22 mouse cellular contexts compared by ENCODE assay signal in genomic region chr14:46845706-46846105, GRCm38 (mm10). TPM values are rescaled to one million over a fixed set of nuclear protein-coding genes. Genes with fewer than 3 reads are reported as not detected.
A peak's percentile ranks its signal among the peaks of the same experiment; 100 is the strongest.
DNase-seq lines count a peak whose midpoint lies in the region; TF ChIP-seq lines count a peak whose summit lies in the region.
"Had no signal": no experiment of that assay in that cellular context is flagged by ENCODE, and none has a peak within 500 bp of the region (broad histone marks: within the 10 kb centered on the region; RNA-seq: fewer than 3 reads in every experiment).

No protein-coding gene starts in this region.

- peaks cover 6 to 13% of the 10 kb centered on the region in 2 experiments for H3K4me1 ChIP-seq in MEL (ENCODE audit: control insufficient read depth in 1 of 2, insufficient read depth in 2 of 2, low read length in 2 of 2)
- H3K4me1 ChIP-seq: forebrain, embryonic 10.5 days; forebrain, embryonic 13.5 days; hindbrain, embryonic 10.5 days; hindbrain, embryonic 13.5 days; intestine, embryonic 15.5 days had no signal

- no peak overlapping the region; the same call in 1 of the 2 replicates for H3K9ac ChIP-seq in MEL (ENCODE audit: control insufficient read depth, low read depth, low read length, poor library complexity, severe bottlenecking)
- H3K9ac ChIP-seq: forebrain, embryonic 13.5 days; hindbrain, embryonic 13.5 days; intestine, embryonic 15.5 days had no signal

- TF ChIP-seq POLR2A in MEL (IDR thresholded peaks at IDR 0.05; ENCODE audit: control insufficient read depth in 1 of 2, insufficient read depth in 1 of 2, low read depth in 1 of 2, low read length in 2 of 2, poor library complexity in 1 of 2): peak in 1 of 2 experiments; percentile 23; a peak in 1 of 4 replicates

- no peak overlapping the region; a peak in 1 of 4 replicates for H3K4me3 ChIP-seq in MEL (ENCODE audit: control insufficient read depth in 1 of 2, insufficient read depth in 1 of 2, low read depth in 2 of 2, low read length in 2 of 2)
- H3K4me3 ChIP-seq: forebrain, embryonic 10.5 days; forebrain, embryonic 13.5 days; hindbrain, embryonic 10.5 days; hindbrain, embryonic 13.5 days; intestine, embryonic 15.5 days had no signal

- H3K27me3 ChIP-seq in MEL (ENCODE audit: control insufficient read depth in 1 of 2, insufficient read depth in 2 of 2, low read length in 2 of 2): no peaks in the 10 kb centered on the region
- H3K27me3 ChIP-seq: forebrain, embryonic 13.5 days; hindbrain, embryonic 13.5 days; intestine, embryonic 15.5 days; Patski had no signal

- no peaks in the 10 kb centered on the region for H3K9me3 ChIP-seq in MEL (replicated peaks; ENCODE audit: insufficient read depth, low read length)
- H3K9me3 ChIP-seq: forebrain, embryonic 10.5 days; forebrain, embryonic 13.5 days; hindbrain, embryonic 10.5 days; hindbrain, embryonic 13.5 days; intestine, embryonic 15.5 days had no signal

- no peak overlapping the region for H3K27ac ChIP-seq in MEL (ENCODE audit: control insufficient read depth, low read depth, low read length)
- H3K27ac ChIP-seq: forebrain, embryonic 10.5 days; forebrain, embryonic 13.5 days; hindbrain, embryonic 10.5 days; hindbrain, embryonic 13.5 days; intestine, embryonic 15.5 days had no signal

- H3K36me3 ChIP-seq in MEL (ENCODE audit: control insufficient read depth in 1 of 2, insufficient read depth in 2 of 2, low read length in 2 of 2): peaks cover 0 to 18% of the 10 kb centered on the region in 2 experiments; a peak in 3 of 4 replicates

- TF ChIP-seq RAD21 in MEL (IDR thresholded peaks at IDR 0.05; ENCODE audit: low read depth, low read length): no peak

- TF ChIP-seq EP300 in MEL (IDR thresholded peaks at IDR 0.05; ENCODE audit: low read depth in 1 of 2, low read length in 2 of 2): peak; percentile 67 to 72

- no peak for TF ChIP-seq CTCF in MEL (IDR thresholded peaks at IDR 0.05 in 2 of 3, conservative IDR thresholded peaks at IDR 0.05 in 1 of 3; ENCODE audit: control insufficient read depth in 1 of 3, insufficient read depth in 1 of 3, low read depth in 2 of 3, low read length in 3 of 3, poor library complexity in 1 of 3, severe bottlenecking in 1 of 3)

- peak; percentile 11 to 15 for DNase-seq in adrenal gland, postnatal 36 days
- DNase-seq in adrenal gland, adult (ENCODE audit: inconsistent age in 2 of 2, low spot score in 1 of 2): no peak
- DNase-seq in ovary, adult 18-20 months (ENCODE audit: low spot score): peak; percentile 10
- no peak for DNase-seq in ovary, postnatal 14 days (ENCODE audit: low spot score)
- DNase-seq in MEL (ENCODE audit: low read depth, low spot score): peak; percentile 90
- peak; percentile 35 for DNase-seq in c-Kit-positive CD71-positive TER-119-positive erythroid progenitor cells, embryonic 14.5 days (ENCODE audit: low spot score)
- no peak for DNase-seq in layer of hippocampus, adult 9-10 months (ENCODE audit: low spot score)
- DNase-seq: adrenal gland, adult 8-10 months; cerebellum, adult 2 months; cerebellum, postnatal 10 days; cerebellum, postnatal 36 days; gastrocnemius, postnatal 10 days; gastrocnemius, postnatal 36 days; kidney, adult 11 months had no signal

- H3K79me2 ChIP-seq in MEL (ENCODE audit: control insufficient read depth, insufficient read depth, low read length, poor library complexity): no peaks in the 10 kb centered on the region

TF ChIP-seq in MEL, 35 proteins besides CTCF, POLR2A, EP300 and RAD21:
- TF ChIP-seq SIN3A (IDR thresholded peaks at IDR 0.05; ENCODE audit: low read length) (peak; percentile 64; the same call in 1 of the 2 replicates), MAFK (IDR thresholded peaks at IDR 0.05; ENCODE audit: borderline replicate concordance, low read depth, low read length) (no peak), ETS1 (IDR thresholded peaks at IDR 0.05; ENCODE audit: low read depth, low read length) (peak; percentile 52; the same call in 1 of the 2 replicates), MYC (IDR thresholded peaks at IDR 0.05; ENCODE audit: low read depth, low read length) (peak; percentile 78), TCF12 (IDR thresholded peaks at IDR 0.05; ENCODE audit: low read depth, low read length) (0 out of 2 replicates have a peak, but pooled peaks have one; percentile 20), CHD2 (IDR thresholded peaks at IDR 0.05; ENCODE audit: low read length) (no peak), USF2 (IDR thresholded peaks at IDR 0.05; ENCODE audit: borderline replicate concordance in 1 of 2, insufficient read depth in 1 of 2, low read depth in 1 of 2, low read length in 2 of 2) (no peak), TAL1 (IDR thresholded peaks at IDR 0.05; ENCODE audit: low read length) (peak; percentile 64), GATA1 (IDR thresholded peaks at IDR 0.05; ENCODE audit: low read depth, low read length) (peak; percentile 19), RCOR1 (IDR thresholded peaks at IDR 0.05; ENCODE audit: low read depth, low read length) (peak; percentile 44; the same call in 1 of the 2 replicates), MXI1 (IDR thresholded peaks at IDR 0.05; ENCODE audit: low read depth, low read length) (peak; percentile 86), MAX (IDR thresholded peaks at IDR 0.05; ENCODE audit: low read length) (peak; percentile 87)
TF ChIP-seq in MEL: peak in this region for 9.

RNA-seq across cellular contexts. Expression of gene Cgrrf1, which starts 13.8 kb away (rescaled TPM):
- 10 to 100 TPM; 41.4 to 51.1 TPM for total RNA-seq in adrenal gland, postnatal 36 days (2021)
- total RNA-seq in MEL (2012; rRNA removed): 18.3 and 19.3 TPM in 2 replicates
- 10 to 100 TPM in 1 of 2 experiments, not detected in 1; 26.2 TPM for polyA plus RNA-seq in MEL (2012; ENCODE audit: insufficient read depth in 1 of 2, insufficient read length in 2 of 2, low read depth in 1 of 2, low replicate concordance in 2 of 2, missing spikeins in 1 of 2)

RNA-seq across cellular contexts. Expression of gene Gmfb, which starts 23.7 kb away (rescaled TPM):
- total RNA-seq in adrenal gland, postnatal 36 days (2021): 100 to 1,000 TPM; 126 TPM
- 53.0 and 59.6 TPM in 2 replicates for total RNA-seq in MEL (2012; rRNA removed)
- polyA plus RNA-seq in MEL (2012; ENCODE audit: insufficient read depth in 1 of 2, insufficient read length in 2 of 2, low read depth in 1 of 2, low replicate concordance in 2 of 2, missing spikeins in 1 of 2): 10 to 100 TPM in 1 of 2 experiments, not detected in 1; 55.6 TPM

RNA-seq across cellular contexts. Expression of gene Samd4, which starts 36.9 kb away (rescaled TPM):
- total RNA-seq in adrenal gland, postnatal 36 days (2021): 10 to 100 TPM; 23.6 to 33.3 TPM
- 0.04 and 0.10 TPM in 2 replicates for total RNA-seq in MEL (2012; rRNA removed)
- polyA plus RNA-seq in MEL (2012; ENCODE audit: insufficient read depth in 1 of 2, insufficient read length in 2 of 2, low read depth in 1 of 2, low replicate concordance in 2 of 2, missing spikeins in 1 of 2): under 1 TPM in 1 of 2 experiments, not detected in 1; 0.08 TPM
- total RNA-seq: granulocyte monocyte progenitor cell, adult 5-6 weeks had no signal
- polyA plus RNA-seq: CD4-positive, CD25-positive, alpha-beta regulatory T cell, adult 4 months had no signal

RNA-seq across cellular contexts. Expression of gene Cnih1, which starts 57.5 kb away (rescaled TPM):
- total RNA-seq in adrenal gland, postnatal 36 days (2021): 100 to 1,000 TPM in 1 of 2 experiments, 10 to 100 TPM in 1; 96.7 to 115 TPM
- 49.3 and 50.6 TPM in 2 replicates for total RNA-seq in MEL (2012; rRNA removed)
- 100 to 1,000 TPM in 1 of 2 experiments, not detected in 1; 155 TPM for polyA plus RNA-seq in MEL (2012; ENCODE audit: insufficient read depth in 1 of 2, insufficient read length in 2 of 2, low read depth in 1 of 2, low replicate concordance in 2 of 2, missing spikeins in 1 of 2)

Comparison
In these comparisons a context has a peak if more than half of its experiments do, and no peak if none do; other contexts are left out.
1. DNase-seq: peak in adrenal gland, postnatal 36 days (2 of 2), ovary, adult 18-20 months (single experiment), MEL (single experiment) and c-Kit-positive CD71-positive TER-119-positive erythroid progenitor cells, embryonic 14.5 days (single experiment); none in adrenal gland, adult (0 of 2), ovary, postnatal 14 days (single experiment) and layer of hippocampus, adult 9-10 months (single experiment).
2. RNA of gene Samd4, which starts 36.9 kb away (total RNA-seq): 23.6 to 33.3 TPM in adrenal gland, postnatal 36 days; 0.04 to 0.10 TPM in MEL; every median in the first group is over 10 times any median in the second.